Mouse (Mus musculus): ENCODE measurements around the gene Atp10a.
A peak's percentile ranks its signal among the peaks of the same experiment; 100 is the strongest.

Gene Atp10a

GRCm38 (mm10) chr7:58655866-58656265 is at the start of gene Atp10a:
Atp10a (plus strand) TSS chr7:58656166.
- no peak for DNase-seq (ENCODE audit: low read depth, low spot score)

- peak; percentile 23 for DNase-seq (ENCODE audit: low read depth, low spot score)
Observed at GRCm38 (mm10) chr7:58618048-58618447, 37.9 kb upstream of the Atp10a start.

- peak; percentile 12 for DNase-seq (ENCODE audit: low read depth, low spot score)
Observed at GRCm38 (mm10) chr7:58626305-58627155, 29.4 kb upstream of the Atp10a start.

GRCm38 (mm10) chr7:58627381-58627780 is 28.6 kb upstream of the Atp10a start:
- DNase-seq (ENCODE audit: low read depth, low spot score): no peak

GRCm38 (mm10) chr7:58629233-58629632 is 26.7 kb upstream of the Atp10a start:
- peak; percentile 27 for DNase-seq (ENCODE audit: low read depth, low spot score)

- DNase-seq (ENCODE audit: low read depth, low spot score): no peak
Observed at GRCm38 (mm10) chr7:58633683-58634082, 22.3 kb upstream of the Atp10a start.

GRCm38 (mm10) chr7:58639676-58640075 is 16.3 kb upstream of the Atp10a start:
- DNase-seq (ENCODE audit: low read depth, low spot score): no peak

GRCm38 (mm10) chr7:58640456-58640855 is 15.5 kb upstream of the Atp10a start:
- no peak for DNase-seq (ENCODE audit: low read depth, low spot score)

- DNase-seq (ENCODE audit: low read depth, low spot score): no peak
Observed at GRCm38 (mm10) chr7:58641916-58642315, 14.1 kb upstream of the Atp10a start.

GRCm38 (mm10) chr7:58647404-58647803 is 8.6 kb upstream of the Atp10a start:
- no peak for DNase-seq (ENCODE audit: low read depth, low spot score)

GRCm38 (mm10) chr7:58657913-58658789 is 2.2 kb downstream of the Atp10a start:
- DNase-seq (ENCODE audit: low read depth, low spot score): peak; percentile 86

- no peak for DNase-seq (ENCODE audit: low read depth, low spot score)
Observed at GRCm38 (mm10) chr7:58658790-58659405, 2.9 kb downstream of the Atp10a start.

- no peak for DNase-seq (ENCODE audit: low read depth, low spot score)
Observed at GRCm38 (mm10) chr7:58660046-58660445, 4.1 kb downstream of the Atp10a start.

- DNase-seq (ENCODE audit: low read depth, low spot score): no peak
Observed at GRCm38 (mm10) chr7:58660665-58661064, 4.7 kb downstream of the Atp10a start.

- no peak for DNase-seq (ENCODE audit: low read depth, low spot score)
Observed at GRCm38 (mm10) chr7:58661076-58661475, 5.1 kb downstream of the Atp10a start.

GRCm38 (mm10) chr7:58668617-58669016 is 12.7 kb downstream of the Atp10a start:
- no peak for DNase-seq (ENCODE audit: low read depth, low spot score)

GRCm38 (mm10) chr7:58676075-58676474 is 20.1 kb downstream of the Atp10a start:
- DNase-seq (ENCODE audit: low read depth, low spot score): no peak

- DNase-seq (ENCODE audit: low read depth, low spot score): peak; percentile 60
Observed at GRCm38 (mm10) chr7:58677111-58677805, 21.3 kb downstream of the Atp10a start.

GRCm38 (mm10) chr7:58685967-58686366 is 30.0 kb downstream of the Atp10a start:
- peak; percentile 42 for DNase-seq (ENCODE audit: low read depth, low spot score)

- DNase-seq (ENCODE audit: low read depth, low spot score): peak; percentile 85
Observed at GRCm38 (mm10) chr7:58686573-58686972, 30.6 kb downstream of the Atp10a start.

- DNase-seq (ENCODE audit: low read depth, low spot score): no peak
Observed at GRCm38 (mm10) chr7:58686997-58687396, 31.0 kb downstream of the Atp10a start.

Measured in CD4-positive, CD25-positive, alpha-beta regulatory T cell, adult 2 months (primary cell).